Comparison of ENCODE assay signal across 7 mouse cellular contexts in the genomic region with DNA sequence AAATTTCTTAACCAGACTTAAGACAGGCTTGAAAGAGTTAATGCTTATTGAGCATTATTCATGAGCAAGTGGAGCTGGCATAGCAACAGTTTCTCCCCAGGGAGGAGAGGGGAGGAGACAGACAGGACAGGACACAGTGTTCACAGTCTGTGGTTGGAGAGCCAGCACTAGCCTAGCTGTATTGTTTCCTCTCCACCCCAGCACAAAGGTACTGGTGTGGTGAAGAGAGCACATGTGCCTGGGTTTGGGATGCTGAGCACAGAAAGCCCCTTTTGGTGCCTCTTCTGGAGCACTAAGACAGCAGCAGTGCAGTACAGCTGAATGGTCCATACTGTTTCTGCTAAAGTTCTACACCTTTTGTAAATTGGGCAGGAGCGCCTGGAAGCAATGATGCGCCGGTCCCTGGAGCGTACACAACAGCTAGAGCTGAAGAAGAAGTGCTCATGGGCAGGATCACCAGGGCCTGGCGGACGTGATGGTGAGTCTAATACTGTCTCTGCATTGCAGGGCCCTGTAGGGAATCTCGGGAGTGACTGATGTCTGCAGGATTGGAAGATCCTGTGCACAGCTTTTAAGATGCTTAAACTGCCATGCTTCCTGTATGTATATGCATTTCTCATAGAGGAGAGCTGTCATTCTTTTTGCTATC. TPM values are rescaled to one million over a fixed set of nuclear protein-coding genes. Genes with fewer than 3 reads are reported as not detected.
DNase-seq lines count a peak whose midpoint lies in the region; ATAC-seq lines count a peak whose summit lies in the region.

No protein-coding gene starts in this region.

- H3K36me3 ChIP-seq in forebrain, embryonic 11.5 days (ENCODE audit: control insufficient read depth, insufficient read depth, low read length), result no peaks in the 10 kb centered on the region
- no peaks in the 10 kb centered on the region for H3K36me3 ChIP-seq in midbrain, embryonic 10.5 days

- H3K9ac ChIP-seq in forebrain, embryonic 11.5 days (ENCODE audit: low read length), result no peak overlapping the region

- no peaks in the 10 kb centered on the region for H3K9me3 ChIP-seq in forebrain, embryonic 11.5 days (ENCODE audit: control insufficient read depth, low read length)
- H3K9me3 ChIP-seq in midbrain, embryonic 10.5 days (replicated peaks), result no peaks in the 10 kb centered on the region

- peak; percentile 97 for ATAC-seq in forebrain, embryonic 11.5 days (replicated peaks; ENCODE audit: low FRiP score)

- H3K27me3 ChIP-seq in forebrain, embryonic 11.5 days (ENCODE audit: control insufficient read depth, insufficient read depth, low read length), result no peaks in the 10 kb centered on the region
- H3K27me3 ChIP-seq in midbrain, embryonic 10.5 days (ENCODE audit: low read depth, poor library complexity, severe bottlenecking), result peaks cover 39% of the 10 kb centered on the region

- 32% methylated on average over 7 of the region's 7 CpGs for WGBS in forebrain, embryonic 11.5 days
- 44% methylated on average over 7 of the region's 7 CpGs for whole genome bisulfite sequencing in midbrain, embryonic 10.5 days

- H3K27ac ChIP-seq in forebrain, embryonic 11.5 days (ENCODE audit: low read depth, low read length), result no peak overlapping the region
- H3K27ac ChIP-seq in midbrain, embryonic 10.5 days (replicated peaks), result peak overlapping the region; percentile 79

- DNase-seq in ES-CJ7 (ENCODE audit: low read depth, low spot score) (peak; percentile 3), adipocyte (ENCODE audit: low spot score) (peak; percentile 36)
- peak; percentile 56 for DNase-seq in forebrain, embryonic 11.5 days (ENCODE audit: low spot score)
- DNase-seq in midbrain, embryonic 10.5 days (ENCODE audit: low spot score), result peak; percentile 32
- DNase-seq in spleen, postnatal 4 days (ENCODE audit: low spot score in 2 of 2), result no peak
- DNase-seq in thymus, postnatal 0 days (ENCODE audit: low spot score), result no peak
- no peak for DNase-seq in kidney, adult 9 months

- H3K4me3 ChIP-seq in forebrain, embryonic 11.5 days (ENCODE audit: low read depth, low read length), result no peak overlapping the region
- H3K4me3 ChIP-seq in midbrain, embryonic 10.5 days, result peak overlapping the region; percentile 40

- no peaks in the 10 kb centered on the region for H3K4me1 ChIP-seq in forebrain, embryonic 11.5 days (replicated peaks; ENCODE audit: control insufficient read depth, insufficient read depth, low read length)
- peaks cover 9% of the 10 kb centered on the region for H3K4me1 ChIP-seq in midbrain, embryonic 10.5 days

- H3K4me2 ChIP-seq in forebrain, embryonic 11.5 days (ENCODE audit: low read depth, low read length, severe bottlenecking), result peak overlapping the region; percentile 26

RNA-seq across cellular contexts. Expression of a gene that starts 44.8 kb away (rescaled TPM):
- polyA plus RNA-seq in forebrain, embryonic 11.5 days (2014; fragmentation: Nextera tagmentation; extraction: Ambion mirVana), result 10.8 and 17.6 TPM in 2 replicates
- polyA plus RNA-seq in midbrain, embryonic 10.5 days (2016; fragmentation: Nextera tagmentation; extraction: Ambion mirVana), result 11.4 and 14.8 TPM in 2 replicates
- polyA plus RNA-seq in thymus, postnatal 0 days (2015; fragmentation: Nextera tagmentation; extraction: Ambion mirVana), result 0.26 and 0.29 TPM in 2 replicates

Comparison
In these comparisons a context has a peak if more than half of its experiments do, and no peak if none do; other contexts are left out.
1. DNase-seq: peak in ES-CJ7 (single experiment), adipocyte (single experiment), forebrain, embryonic 11.5 days (single experiment) and midbrain, embryonic 10.5 days (single experiment); none in spleen, postnatal 4 days (0 of 2), thymus, postnatal 0 days (single experiment) and kidney, adult 9 months (single experiment).